Mouse (Mus musculus) liver, adult 2 months (tissue): ENCODE data around the gene Hsp90ab1. TPM values are rescaled to one million over a fixed set of nuclear protein-coding genes. Genes with fewer than 3 reads are reported as not detected.

ENCODE experiments used
- DNase-seq: peaks from one replicate; pipeline ENCODE4 v3.0.0-alpha.2; 2011; ENCODE audit warnings: low read depth, low spot score; ENCODE audit errors: extremely low read depth
- H3K27ac ChIP-seq: fragments of 200-500 bp; replicated peaks from 2 replicates; pipeline ENCODE4 v1.5.1; 2012; ENCODE audit warnings: low read depth, mild to moderate bottlenecking, control low read depth, inconsistent platforms, low read length; ENCODE audit not compliant: insufficient read depth
- H3K27me3 ChIP-seq: fragments of 200-500 bp; 2 replicates; pipeline ENCODE4 v1.6.1; 2012; ENCODE audit warnings: mild to moderate bottlenecking, moderate library complexity, low read length, inconsistent platforms; ENCODE audit not compliant: control insufficient read depth, insufficient read depth
- H3K36me3 ChIP-seq: fragments of 200-500 bp; 2 replicates; pipeline ENCODE4 v1.6.1; 2012; ENCODE audit warnings: low read length, inconsistent platforms; ENCODE audit not compliant: control insufficient read depth, insufficient read depth
- H3K4me1 ChIP-seq: fragments of 200-500 bp; 2 replicates; pipeline ENCODE4 v1.6.1; 2011; ENCODE audit warnings: low read length; ENCODE audit not compliant: control insufficient read depth, insufficient read depth
- H3K4me3 ChIP-seq: fragments of 200-500 bp; 2 replicates; pipeline ENCODE4 v1.5.1; 2011; ENCODE audit warnings: low read depth, mild to moderate bottlenecking, control low read depth, low read length, moderate library complexity; ENCODE audit not compliant: insufficient read depth
- H3K79me2 ChIP-seq: fragments of 200-500 bp; 2 replicates; pipeline ENCODE4 v1.6.1; 2012; ENCODE audit warnings: inconsistent platforms, mild to moderate bottlenecking, low read length, moderate library complexity; ENCODE audit not compliant: control insufficient read depth, insufficient read depth
- H3K9ac ChIP-seq: fragments of 200-500 bp; 2 replicates; pipeline ENCODE4 v1.6.1; 2012; ENCODE audit warnings: low read depth, mild to moderate bottlenecking, control low read depth, inconsistent platforms, low read length
- CTCF ChIP-seq: fragments of 200-500 bp; IDR thresholded peaks from 2 replicates; pipeline ENCODE4 v1.5.1; 2011; ENCODE audit warnings: low read depth, low read length, control low read depth
- POLR2A ChIP-seq: fragments of 200-500 bp; IDR thresholded peaks from 2 replicates; pipeline ENCODE4 v1.6.1; 2011; ENCODE audit warnings: low read length, control low read depth; ENCODE audit not compliant: insufficient read depth; ENCODE audit errors: extremely low read depth
- WGBS: fragments of 180-500 bp; shearing (Covaris S2); methylation state at CpG from one replicate; pipeline ENCODE4 v1.1.7; 2018; 5-methylcytosine and 5-hydroxymethylcytosine counted together
- polyA plus RNA-seq: library from polyadenylated mRNA; depleted of rRNA; stranded (reverse); fragments of >200 nt; gene quantifications from 2 replicates; pipeline ENCODE4 v1.2.3, GENCODE M21; 2012
- total RNA-seq: library from RNA; depleted of rRNA; stranded (reverse); fragments of >200 nt; gene quantifications from 2 replicates; pipeline ENCODE4 v1.2.3, GENCODE M21; 2014

The Hsp90ab1 gene
- total and polyA plus RNA-seq, 2 experiments, result 226 to 248 TPM

DNA sequence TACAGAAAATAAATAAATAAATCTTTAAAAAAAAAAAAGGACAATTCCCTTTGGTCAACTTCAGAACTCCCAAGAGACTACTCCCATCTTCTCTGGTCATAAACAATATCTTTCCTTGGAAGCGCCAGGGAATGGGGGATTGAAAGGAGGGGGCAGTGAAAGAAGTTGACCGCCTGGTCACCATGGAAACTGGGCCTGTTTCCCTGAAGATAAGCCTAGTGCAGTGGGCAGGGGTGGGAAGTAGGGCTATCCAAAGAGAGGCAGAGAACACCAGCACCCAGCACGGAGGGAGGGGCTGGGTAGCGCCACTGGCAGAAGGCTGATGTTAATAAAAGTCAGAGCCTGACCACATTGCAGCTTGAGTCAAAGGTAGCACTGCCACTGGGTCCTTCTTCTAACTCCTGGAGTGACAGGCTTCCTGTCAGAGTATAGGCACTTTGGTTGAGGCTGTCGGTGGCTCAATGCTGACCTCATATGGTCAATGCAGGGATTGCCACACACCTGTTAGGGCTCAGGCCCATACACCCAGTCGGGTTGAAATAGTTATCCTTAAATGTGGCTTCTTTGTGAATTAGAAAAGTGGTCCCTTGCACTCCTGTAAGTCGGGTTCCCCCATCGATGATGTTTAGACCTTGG, 21.1 kb downstream of the Hsp90ab1 start:
- Histone ChIP-seq H3K27ac (no peak overlapping the region), H3K4me1 (no peaks in the 10 kb centered on the region), H3K27me3 (peaks cover 13% of the 10 kb centered on the region), H3K36me3 (no peaks in the 10 kb centered on the region), H3K9ac (no peak overlapping the region), H3K79me2 (no peaks in the 10 kb centered on the region), H3K4me3 (no peak overlapping the region)
- no peak for TF ChIP-seq POLR2A
- peak; percentile 93 for TF ChIP-seq CTCF
- WGBS, result 8% methylated on average over 8 of the region's 8 CpGs
- peak; percentile 47 for DNase-seq

DNA sequence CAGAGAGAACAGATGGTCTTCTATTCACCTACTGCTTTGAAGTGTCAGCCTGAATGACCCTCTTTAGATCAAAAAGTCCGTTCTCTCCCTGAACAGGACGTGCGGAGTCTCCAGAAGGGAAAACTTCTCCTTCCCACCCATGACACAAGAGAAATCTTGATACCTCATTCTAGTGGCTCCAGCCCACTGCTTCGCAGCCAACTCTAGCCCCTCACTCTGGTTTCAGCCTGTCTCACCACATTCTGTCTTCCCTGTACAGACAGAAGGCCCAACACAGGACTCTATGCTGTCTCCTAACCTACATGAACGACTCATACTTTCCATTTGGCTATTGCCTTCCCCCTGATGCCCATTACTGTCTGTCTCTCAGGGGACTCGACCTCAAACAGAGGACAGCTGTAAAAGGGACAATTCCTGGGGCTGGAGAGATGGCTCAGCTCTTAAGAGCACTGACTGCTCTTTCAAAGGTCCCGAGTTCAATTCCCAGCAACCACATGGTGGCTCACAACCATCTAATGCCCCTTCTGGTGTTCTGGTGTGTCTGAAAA, 21.7 kb downstream of the Hsp90ab1 start:
- no peak for DNase-seq
- WGBS, result 79% methylated on average over 7 of the region's 7 CpGs
- TF ChIP-seq POLR2A, result no peak
- no peak for TF ChIP-seq CTCF
- H3K4me1 ChIP-seq, result no peaks in the 10 kb centered on the region
- peaks cover 16% of the 10 kb centered on the region for H3K27me3 ChIP-seq
- no peak overlapping the region for H3K4me3 ChIP-seq
- no peaks in the 10 kb centered on the region for H3K79me2 ChIP-seq
- no peak overlapping the region for H3K9ac ChIP-seq
- no peak overlapping the region for H3K27ac ChIP-seq
- H3K36me3 ChIP-seq, result no peaks in the 10 kb centered on the region

DNA sequence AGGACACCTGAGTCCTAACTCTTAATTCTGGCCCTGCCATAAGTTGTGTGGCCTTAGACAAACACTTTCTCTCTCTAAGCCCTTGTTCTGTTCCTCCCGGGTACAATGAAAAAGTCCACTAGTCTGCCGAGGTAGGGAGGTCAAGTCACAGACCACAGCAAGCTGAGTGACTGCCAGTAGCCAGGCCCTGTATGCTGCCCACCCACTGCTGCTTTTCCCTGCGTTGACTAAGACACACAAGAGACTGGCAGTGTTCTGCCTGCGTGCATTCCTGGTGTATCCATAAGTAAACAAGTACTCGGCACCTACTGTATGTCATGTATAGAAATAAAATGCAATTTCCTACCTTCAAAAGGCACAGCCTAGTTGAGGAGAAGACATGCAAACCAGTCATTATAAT, 22.8 kb downstream of the Hsp90ab1 start:
- TF ChIP-seq POLR2A, result no peak
- TF ChIP-seq CTCF, result no peak
- no peak overlapping the region for H3K9ac ChIP-seq
- peaks cover 21% of the 10 kb centered on the region for H3K27me3 ChIP-seq
- no peak overlapping the region for H3K27ac ChIP-seq
- H3K4me3 ChIP-seq, result no peak overlapping the region
- DNase-seq, result no peak
- 31% methylated on average over 5 of the region's 5 CpGs for WGBS
- H3K36me3 ChIP-seq, result no peaks in the 10 kb centered on the region
- no peaks in the 10 kb centered on the region for H3K79me2 ChIP-seq
- no peaks in the 10 kb centered on the region for H3K4me1 ChIP-seq

DNA sequence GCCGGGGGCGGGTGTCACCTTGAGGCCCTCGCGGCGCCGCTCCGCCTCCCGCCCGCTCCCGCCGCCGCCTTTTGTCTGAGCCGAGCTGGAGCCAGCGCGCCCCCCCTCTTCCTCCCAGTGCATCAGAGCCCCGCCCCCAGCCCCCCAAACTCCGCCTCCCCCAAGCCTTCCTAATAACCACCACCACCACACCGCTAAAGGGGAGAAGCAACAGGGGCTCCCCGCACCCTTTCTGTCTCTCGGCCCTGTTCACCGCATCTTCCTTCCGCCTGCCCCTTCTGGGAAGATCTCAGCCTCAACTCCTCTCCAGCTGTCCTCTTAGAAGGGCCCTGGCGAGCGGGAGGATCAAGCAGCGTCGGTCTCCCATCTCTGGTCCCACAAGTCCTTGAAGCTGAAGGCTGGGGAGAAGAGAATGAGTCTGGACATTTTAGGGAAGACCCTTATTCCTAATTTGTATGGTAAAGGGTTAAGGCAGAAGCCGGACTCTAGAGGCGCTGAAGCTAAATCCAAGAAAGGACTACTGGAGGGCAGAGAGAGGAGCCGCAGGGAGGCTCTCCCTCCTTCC, 23.4 kb downstream of the Hsp90ab1 start, which contains the start of gene Tmem151b:
Tmem151b (minus strand) TSS at position 61 of the 565 bp plus-strand sequence.
- 9% methylated on average over 13 of the region's 29 CpGs for WGBS
- no peak within 1 kb of the TSS for H3K27ac ChIP-seq
- DNase-seq, result no peak
- no peaks in the 10 kb centered on the region for H3K79me2 ChIP-seq
- no peak within 1 kb of the TSS for H3K9ac ChIP-seq
- no peaks in the 10 kb centered on the region for H3K4me1 ChIP-seq
- H3K27me3 ChIP-seq, result peaks cover 27% of the 10 kb centered on the region
- no peak for TF ChIP-seq POLR2A
- TF ChIP-seq CTCF, result no peak
- no peaks in the 10 kb centered on the region for H3K36me3 ChIP-seq
- no peak within 1 kb of the TSS; the same call in 1 of the 2 replicates for H3K4me3 ChIP-seq

DNA sequence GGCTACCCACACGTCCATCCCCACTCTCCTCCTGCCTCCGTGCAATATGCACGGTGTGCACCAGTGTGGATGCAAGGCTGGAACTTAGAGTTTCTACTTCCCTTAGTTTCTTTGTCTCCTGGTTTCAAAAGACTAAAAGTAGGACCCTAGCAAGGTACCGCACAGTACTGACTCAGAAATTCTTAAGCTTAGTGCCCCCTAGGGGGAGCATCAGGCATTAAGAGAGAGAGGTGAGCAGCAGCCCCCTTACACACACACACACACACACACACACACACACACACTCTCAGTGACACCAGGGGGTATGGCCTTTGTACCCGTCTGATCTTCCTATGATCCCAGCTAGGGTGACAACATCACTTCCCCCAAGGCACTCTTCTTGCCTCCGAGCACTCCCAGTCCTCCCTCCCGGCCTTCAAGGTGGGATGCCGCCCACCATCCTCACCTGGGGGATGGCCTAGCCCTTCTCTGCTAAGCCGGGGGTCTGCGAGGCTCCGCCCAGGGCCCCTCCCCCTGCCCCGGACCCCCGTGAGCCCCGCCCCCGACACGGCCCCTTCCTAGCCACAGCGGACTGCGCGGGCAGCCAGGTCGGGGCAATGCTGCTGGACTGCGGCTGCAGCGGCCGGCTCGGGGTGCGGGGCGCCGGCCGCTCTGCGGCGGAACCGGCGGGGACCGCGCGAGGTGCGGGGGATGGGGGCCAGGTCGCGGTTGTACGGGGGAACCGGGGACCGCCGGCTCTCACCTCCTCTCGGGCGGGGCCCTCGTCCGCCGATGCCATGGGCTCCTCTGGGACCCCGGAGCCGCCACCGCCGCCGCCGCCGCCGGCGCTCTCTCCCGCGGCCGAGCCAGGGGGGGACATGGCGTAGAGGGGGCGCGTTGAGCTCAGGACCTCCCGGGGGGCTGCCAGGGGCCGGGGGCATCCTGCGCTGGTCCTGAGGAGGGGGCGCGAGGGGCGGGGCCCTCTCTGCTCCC, 24.2 kb downstream of the Hsp90ab1 start:
- Histone ChIP-seq H3K27me3 (peaks cover 34% of the 10 kb centered on the region), H3K27ac (no peak overlapping the region)
- 7% methylated on average over 47 of the region's 68 CpGs for WGBS

More for the DNA sequence above, 24.2 kb downstream of the Hsp90ab1 start:
- no peak for DNase-seq
- TF ChIP-seq CTCF (no peak), POLR2A (no peak)
- H3K79me2 ChIP-seq, result no peaks in the 10 kb centered on the region
- H3K36me3 ChIP-seq, result no peaks in the 10 kb centered on the region
- no peaks in the 10 kb centered on the region for H3K4me1 ChIP-seq
- no peak overlapping the region; the same call in 1 of the 2 replicates for H3K4me3 ChIP-seq
- no peak overlapping the region for H3K9ac ChIP-seq
